Mouse (Mus musculus): ENCODE data around the gene Olfr825.
"Not testable (repeated sequence)": the region's sequence is repeated elsewhere in the genome, so short reads cannot be mapped to it uniquely, and the experiment has no call there.

Gene Olfr825

GRCm38 (mm10) chr10:130166666-130167065 is at the start of gene Olfr825:
Olfr825 (minus strand) TSS chr10:130166766.
- no peak for DNase-seq (ENCODE audit: low spot score)

GRCm38 (mm10) chr10:130214303-130214702 is 47.7 kb upstream of the Olfr825 start, which contains the start of gene Olfr827:
Olfr827 (minus strand) TSS chr10:130214403.
- DNase-seq (ENCODE audit: low spot score), result no peak

GRCm38 (mm10) chr10:130184086-130184485 is 17.5 kb upstream of the Olfr825 start, which contains the start of gene Olfr826:
Olfr826 (minus strand) TSS chr10:130184186.
- DNase-seq (ENCODE audit: low spot score), result no peak

DNA sequence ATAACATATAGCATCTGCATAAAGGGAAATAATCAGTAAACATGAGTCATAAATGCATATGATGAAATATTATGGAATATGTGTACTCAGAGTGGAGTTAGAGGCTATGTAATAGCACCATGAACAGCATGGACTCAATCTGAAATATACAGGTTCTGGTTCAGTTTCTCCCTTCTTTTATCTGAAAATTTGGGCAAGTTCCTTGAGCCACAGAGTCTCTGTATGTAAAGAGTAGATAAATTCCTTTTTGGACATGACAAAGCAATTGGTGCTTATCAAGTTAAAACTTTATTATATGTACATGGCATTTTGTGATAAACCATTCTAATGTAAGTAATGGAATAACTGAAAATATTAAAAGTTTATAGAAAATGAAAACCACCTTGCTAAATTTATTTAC is 1.4 kb downstream of the Olfr825 start:
- no peak for DNase-seq (ENCODE audit: low spot score)

GRCm38 (mm10) chr10:130144121-130144520 is 22.4 kb downstream of the Olfr825 start:
- DNase-seq (ENCODE audit: low spot score), result no peak

DNA sequence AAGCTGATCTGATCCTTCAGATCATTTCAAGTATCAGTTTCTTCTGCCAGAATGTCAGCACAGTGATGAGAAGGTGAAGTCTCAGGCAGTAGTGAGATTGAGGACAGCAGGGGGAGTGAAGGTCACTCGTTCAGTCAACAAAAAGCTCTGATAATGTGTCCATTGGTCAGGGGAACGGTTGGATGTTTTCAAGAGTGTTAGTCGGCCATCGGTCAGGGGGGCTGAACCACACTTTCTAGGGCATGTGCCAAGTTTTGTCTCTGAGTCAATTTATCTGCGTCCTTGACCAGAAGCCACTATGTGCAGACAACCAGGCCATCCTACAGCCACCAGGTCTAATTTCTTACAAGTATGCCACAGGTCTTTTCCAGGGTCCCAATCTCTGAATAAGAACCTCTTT is 24.1 kb downstream of the Olfr825 start:
- not testable (repeated sequence) for DNase-seq (ENCODE audit: low spot score)

GRCm38 (mm10) chr10:130134811-130135210 is 31.8 kb downstream of the Olfr825 start:
- DNase-seq (ENCODE audit: low spot score), result no peak

DNA sequence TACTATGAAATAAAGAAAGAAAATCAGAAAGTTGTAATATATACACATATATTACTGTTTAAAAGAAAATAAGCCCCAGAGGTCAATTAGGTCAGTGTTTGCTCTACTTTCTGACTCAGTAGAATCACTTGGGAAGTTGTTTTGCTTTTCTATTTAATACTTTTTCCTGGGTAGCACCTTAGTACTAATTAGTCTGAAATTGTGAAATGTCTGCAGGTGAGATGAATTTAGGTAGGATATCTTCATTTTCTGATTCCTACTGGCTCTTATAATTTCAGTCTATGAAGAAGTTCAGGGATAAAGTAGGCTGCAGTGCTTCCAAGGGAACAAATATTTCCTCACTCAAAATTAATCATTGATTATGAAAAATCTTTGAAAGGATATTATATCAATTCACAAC is 36.7 kb downstream of the Olfr825 start, which contains the start of gene Olfr824:
Gene Olfr824, minus strand, starts transcription at position 101 of the 400 bp plus-strand sequence.
- not testable (repeated sequence) for DNase-seq (ENCODE audit: low spot score)

- DNase-seq (ENCODE audit: low spot score), result not testable (repeated sequence)
Observed at GRCm38 (mm10) chr10:130116045-130116444, 50.5 kb downstream of the Olfr825 start.

GRCm38 (mm10) chr10:130115283-130115682 is 51.3 kb downstream of the Olfr825 start, which contains the start of gene Olfr823:
Olfr823 (minus strand) TSS chr10:130115383.
- DNase-seq (ENCODE audit: low spot score), result not testable (repeated sequence)

Measured in T-cell, adult 2 months (primary cell).